Mouse (Mus musculus) stomach, postnatal 0 days (tissue): ENCODE results near the gene Wwox.

Experiments used
- CTCF ChIP-seq: IDR thresholded peaks from 2 replicates; pipeline ENCODE4 v1.5.1; 2016; ENCODE audit warnings: antibody characterized with exemption, low read depth, mild to moderate bottlenecking, moderate library complexity
- EP300 ChIP-seq: optimal IDR thresholded peaks from 2 replicates; pipeline ENCODE3; 2016; ENCODE audit warnings: antibody characterized with exemption

DNA sequence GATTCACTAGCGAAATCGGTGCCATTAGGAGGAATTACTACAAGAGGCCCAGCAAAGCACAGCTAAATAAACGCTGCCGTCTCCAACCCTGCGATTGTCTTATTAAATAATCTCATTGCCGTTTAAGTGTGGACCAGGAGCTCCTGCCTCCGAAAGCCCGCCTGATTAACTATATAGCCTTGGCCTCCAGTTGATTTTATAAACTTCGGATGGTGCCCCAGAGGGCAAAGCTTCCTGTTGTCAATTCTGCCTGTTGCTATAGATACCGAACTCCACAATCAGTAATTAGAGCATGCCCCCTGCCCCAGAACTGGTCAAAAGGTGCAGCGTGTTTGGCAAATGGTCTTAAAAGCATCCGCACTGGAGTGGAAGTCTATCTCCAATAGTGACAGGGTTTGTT, 820.4 kb downstream of the Wwox start:
- TF ChIP-seq EP300 (no peak), CTCF (no peak)
